16 mouse cellular contexts compared by ENCODE assay signal in the genomic region with DNA sequence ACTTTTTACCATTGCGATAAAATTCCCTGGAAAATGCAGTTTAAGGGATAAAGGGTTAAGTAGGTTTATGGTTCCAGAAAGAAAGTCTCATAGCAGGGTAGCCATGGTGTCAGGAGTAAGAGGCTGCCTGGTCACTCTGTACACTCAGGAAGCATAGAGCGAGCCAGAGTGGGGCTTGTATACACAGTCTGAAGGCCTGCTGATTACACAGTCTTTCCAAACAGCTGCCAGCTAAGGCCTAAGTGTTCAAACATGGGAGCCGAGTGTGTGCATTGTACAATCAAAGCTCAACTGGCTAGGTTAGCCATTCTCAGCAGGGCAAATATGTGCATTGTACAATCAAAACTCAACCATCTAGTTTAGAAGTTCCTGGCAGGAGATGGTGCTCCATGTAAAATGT.
DNase-seq lines count a peak whose midpoint lies in the region; ATAC-seq and TF ChIP-seq lines count a peak whose summit lies in the region.
"Had no signal": no experiment of that assay in that cellular context is flagged by ENCODE, and none has a peak within 500 bp of the region (broad histone marks: within the 10 kb centered on the region; RNA-seq: fewer than 3 reads in every experiment).

No protein-coding gene starts in this region.

- H3K27me3 ChIP-seq in liver, adult 2 months (ENCODE audit: control insufficient read depth, insufficient read depth, low read length): no peaks in the 10 kb centered on the region
- no peaks in the 10 kb centered on the region for H3K27me3 ChIP-seq in lung, embryonic 14.5 days (ENCODE audit: insufficient read depth, low read length)
- H3K27me3 ChIP-seq in stomach, embryonic 15.5 days (replicated peaks): no peaks in the 10 kb centered on the region
- H3K27me3 ChIP-seq in forebrain, embryonic 16.5 days (replicated peaks; ENCODE audit: control insufficient read depth, insufficient read depth, low read length): no peaks in the 10 kb centered on the region
- H3K27me3 ChIP-seq: heart, embryonic 15.5 days; hindbrain, embryonic 13.5 days had no signal

- no peak overlapping the region for H3K4me3 ChIP-seq in liver, adult 2 months (ENCODE audit: insufficient read depth, low read depth, low read length)
- H3K4me3 ChIP-seq in lung, embryonic 14.5 days (ENCODE audit: low read depth, low read length): no peak overlapping the region
- H3K4me3 ChIP-seq in stomach, embryonic 15.5 days (replicated peaks): no peak overlapping the region
- H3K4me3 ChIP-seq in forebrain, embryonic 16.5 days (replicated peaks; ENCODE audit: low read length): no peak overlapping the region
- H3K4me3 ChIP-seq: embryonic facial prominence, embryonic 10.5 days; heart, embryonic 15.5 days; hindbrain, embryonic 13.5 days; layer of hippocampus, adult 2 months had no signal

- ATAC-seq in lung, embryonic 14.5 days (ENCODE audit: insufficient read depth): peak; percentile 99
- ATAC-seq in stomach, embryonic 15.5 days (ENCODE audit: insufficient read depth, low FRiP score, low read depth): peak; percentile 99
- no peak for ATAC-seq in forebrain, embryonic 16.5 days

- no peaks in the 10 kb centered on the region for H3K9me3 ChIP-seq in lung, embryonic 14.5 days (ENCODE audit: low read depth, low read length)
- no peaks in the 10 kb centered on the region for H3K9me3 ChIP-seq in stomach, embryonic 15.5 days
- H3K9me3 ChIP-seq in forebrain, embryonic 16.5 days (ENCODE audit: control insufficient read depth, low read length): no peaks in the 10 kb centered on the region
- H3K9me3 ChIP-seq: embryonic facial prominence, embryonic 10.5 days; heart, embryonic 15.5 days; hindbrain, embryonic 13.5 days had no signal

- TF ChIP-seq POLR2A in liver, adult 2 months (IDR thresholded peaks at IDR 0.05; ENCODE audit: extremely low read depth, insufficient read depth, low read length): no peak

- H3K9ac ChIP-seq in liver, adult 2 months (ENCODE audit: low read depth, low read length): no peak overlapping the region
- no peak overlapping the region for H3K9ac ChIP-seq in lung, embryonic 14.5 days
- H3K9ac ChIP-seq in stomach, embryonic 15.5 days: no peak overlapping the region
- H3K9ac ChIP-seq in forebrain, embryonic 16.5 days (replicated peaks; ENCODE audit: low read depth, low read length): no peak overlapping the region
- H3K9ac ChIP-seq: heart, embryonic 15.5 days; hindbrain, embryonic 13.5 days had no signal

- peak; percentile 17 for DNase-seq in embryo, embryonic 11 days
- no peak for DNase-seq in embryo, embryonic 10.5 days (ENCODE audit: low spot score)
- DNase-seq in liver, adult 2 months (ENCODE audit: extremely low read depth, low read depth, low spot score): peak; percentile 82
- peak; percentile 77 for DNase-seq in lung, embryonic 14.5 days
- no peak for DNase-seq in spleen, postnatal 14 days (ENCODE audit: low spot score in 2 of 2)
- no peak for DNase-seq in layer of hippocampus, adult 11-12 months (ENCODE audit: low spot score)
- DNase-seq: cerebellum, adult 2 months; gastrocnemius, postnatal 25 days; kidney, adult 9 months; thymus, adult 2 months had no signal

- peaks cover 6% of the 10 kb centered on the region; the same call in 1 of the 2 replicates for H3K4me1 ChIP-seq in liver, adult 2 months (ENCODE audit: control insufficient read depth, insufficient read depth, low read length)
- 0 out of 2 replicates have a peak, but pooled peaks cover 4% of the 10 kb centered on the region for H3K4me1 ChIP-seq in lung, embryonic 14.5 days (ENCODE audit: insufficient read depth)
- H3K4me1 ChIP-seq in stomach, embryonic 15.5 days: 0 out of 2 replicates have a peak, but pooled peaks cover 6% of the 10 kb centered on the region
- 0 out of 2 replicates have a peak, but pooled peaks cover 4% of the 10 kb centered on the region for H3K4me1 ChIP-seq in forebrain, embryonic 16.5 days (replicated peaks; ENCODE audit: control insufficient read depth, insufficient read depth, low read length)
- H3K4me1 ChIP-seq: heart, embryonic 15.5 days; hindbrain, embryonic 13.5 days had no signal

- no peaks in the 10 kb centered on the region for H3K36me3 ChIP-seq in liver, adult 2 months (ENCODE audit: control insufficient read depth, insufficient read depth, low read length)
- H3K36me3 ChIP-seq in lung, embryonic 14.5 days (ENCODE audit: insufficient read depth): no peaks in the 10 kb centered on the region
- H3K36me3 ChIP-seq in stomach, embryonic 15.5 days: no peaks in the 10 kb centered on the region
- H3K36me3 ChIP-seq in forebrain, embryonic 16.5 days (ENCODE audit: control insufficient read depth, insufficient read depth): no peaks in the 10 kb centered on the region
- H3K36me3 ChIP-seq: embryonic facial prominence, embryonic 10.5 days; heart, embryonic 15.5 days; hindbrain, embryonic 13.5 days had no signal

- no peak overlapping the region for H3K27ac ChIP-seq in liver, adult 2 months (replicated peaks; ENCODE audit: insufficient read depth, low read depth, low read length)
- H3K27ac ChIP-seq in lung, embryonic 14.5 days (ENCODE audit: low read depth): peak overlapping the region; percentile 81
- H3K27ac ChIP-seq in stomach, embryonic 15.5 days: peak overlapping the region; percentile 51; the same call in 1 of the 2 replicates
- no peak overlapping the region for H3K27ac ChIP-seq in forebrain, embryonic 16.5 days (ENCODE audit: low read length)
- H3K27ac ChIP-seq: embryonic facial prominence, embryonic 10.5 days; heart, embryonic 15.5 days; hindbrain, embryonic 13.5 days; layer of hippocampus, adult 2 months had no signal

- 13% methylated on average over 3 of the region's 3 CpGs for WGBS in liver, adult 2 months
- 13% methylated on average over 3 of the region's 3 CpGs for WGBS in lung, embryonic 14.5 days
- 24% methylated on average over 3 of the region's 3 CpGs for WGBS in stomach, embryonic 15.5 days
- WGBS in forebrain, embryonic 16.5 days: 62% methylated on average over 3 of the region's 3 CpGs

- no peak overlapping the region for H3K4me2 ChIP-seq in lung, embryonic 14.5 days
- H3K4me2 ChIP-seq in stomach, embryonic 15.5 days: no peak overlapping the region
- no peak overlapping the region for H3K4me2 ChIP-seq in forebrain, embryonic 16.5 days (ENCODE audit: low read length)
- H3K4me2 ChIP-seq: heart, embryonic 15.5 days; hindbrain, embryonic 13.5 days had no signal

- no peaks in the 10 kb centered on the region for H3K79me2 ChIP-seq in liver, adult 2 months (ENCODE audit: control insufficient read depth, insufficient read depth, low read length)

- TF ChIP-seq CTCF in liver, adult 2 months (IDR thresholded peaks at IDR 0.05; ENCODE audit: low read depth, low read length): no peak
- no peak for TF ChIP-seq CTCF in lung, embryonic 14.5 days (IDR thresholded peaks at IDR 0.05; ENCODE audit: low read depth)

Comparison
In these comparisons a context has a peak if more than half of its experiments do, and no peak if none do; other contexts are left out.
1. DNase-seq: peak in embryo, embryonic 11 days (single experiment), liver, adult 2 months (single experiment) and lung, embryonic 14.5 days (single experiment); none in embryo, embryonic 10.5 days (single experiment), spleen, postnatal 14 days (0 of 2) and layer of hippocampus, adult 11-12 months (single experiment).
2. H3K27ac ChIP-seq: peak in lung, embryonic 14.5 days (single experiment) and stomach, embryonic 15.5 days (single experiment); none in liver, adult 2 months (single experiment) and forebrain, embryonic 16.5 days (single experiment).